Mouse (Mus musculus): Measurements from ENCODE around the gene Lhcgr. TPM values are rescaled to one million over a fixed set of nuclear protein-coding genes. Genes with fewer than 3 reads are reported as not detected.

Gene Lhcgr
- polyA plus RNA-seq (2017; shearing (Covaris generic)), result not detected

DNA sequence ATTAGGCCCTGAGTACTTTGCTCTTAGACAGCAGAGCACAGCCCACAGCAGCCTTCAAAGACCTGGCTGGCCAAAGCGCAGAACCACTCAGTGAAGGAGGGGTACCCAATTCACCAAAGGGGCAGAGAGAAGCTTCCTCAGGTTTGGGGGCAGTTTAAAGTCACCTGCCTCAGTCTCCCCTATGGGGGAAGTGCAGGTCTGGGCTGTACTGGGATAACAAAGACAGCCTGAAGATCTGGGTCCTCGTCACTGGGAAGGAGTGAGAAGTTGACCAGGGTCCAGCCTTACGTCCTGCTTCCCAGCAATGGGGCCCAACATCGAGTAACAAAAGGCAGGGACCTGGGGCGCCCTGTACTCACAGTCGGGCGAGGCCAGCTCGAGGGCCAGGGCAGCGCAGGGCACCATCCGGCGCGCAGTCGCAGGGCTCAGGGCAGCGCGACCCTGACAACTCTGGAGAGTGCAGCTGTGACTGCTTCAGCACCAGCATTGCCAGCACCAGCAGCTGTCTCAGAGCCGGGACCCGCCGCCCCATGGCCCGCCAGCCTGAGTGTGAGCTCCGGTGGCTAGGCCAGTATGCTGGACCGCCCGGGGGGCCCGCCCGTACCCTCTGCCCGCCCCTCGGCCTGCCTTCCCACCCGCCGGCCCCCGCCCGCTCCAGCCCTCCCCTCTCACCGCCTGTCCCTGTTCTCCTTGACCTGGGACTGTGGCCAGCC, at the start of gene Lhcgr:
Gene Lhcgr (minus strand): TSS at position 551 of the 713 bp plus-strand sequence.

DNA sequence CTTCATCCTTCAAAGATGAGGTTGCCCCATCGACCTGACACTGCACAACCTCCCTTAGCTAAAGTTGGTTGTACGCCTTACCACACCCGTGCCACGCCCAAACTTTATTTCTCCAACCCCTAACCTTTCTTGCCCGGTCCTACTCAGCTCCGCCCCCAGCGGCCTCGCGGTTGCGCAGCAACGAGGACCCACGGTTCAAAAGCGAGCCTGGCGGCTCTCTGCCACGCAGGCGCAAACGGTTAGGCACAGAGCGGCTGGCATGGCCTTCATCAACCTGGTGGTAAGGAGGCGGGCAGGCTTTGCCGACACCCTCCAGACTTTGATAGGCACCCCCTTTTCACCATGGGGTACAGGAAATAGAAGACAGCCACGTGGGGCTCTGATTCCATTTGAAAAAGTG, 123.3 kb downstream of the Lhcgr start, which contains the start of gene Gtf2a1l:
Gene Gtf2a1l (plus strand): TSS at position 209 of the 400 bp plus-strand sequence.

Other genes starting within 250 kb of the Lhcgr start
- 0.46 TPM for gene Ston1, start 194.3 kb downstream of the Lhcgr start, polyA plus RNA-seq (2017; shearing (Covaris generic))
- gene Gtf2a1l, start 123.3 kb downstream of the Lhcgr start, polyA plus RNA-seq (2017; shearing (Covaris generic)), result not detected